ENCODE assay signal across 12 mouse cellular contexts in genomic region chr17:6814656-6815055, GRCm38 (mm10). TPM values are rescaled to one million over a fixed set of nuclear protein-coding genes. Genes with fewer than 3 reads are reported as not detected.
DNase-seq lines count a peak whose midpoint lies in the region; ATAC-seq and TF ChIP-seq lines count a peak whose summit lies in the region.
"Had no signal": no experiment of that assay in that cellular context is flagged by ENCODE, and none has a peak within 500 bp of the region (broad histone marks: within the 10 kb centered on the region; RNA-seq: fewer than 3 reads in every experiment).

No protein-coding gene starts in this region.

- H3K36me3 ChIP-seq in kidney, adult 2 months (ENCODE audit: control insufficient read depth, insufficient read depth, low read length): no peaks in the 10 kb centered on the region
- no peaks in the 10 kb centered on the region for H3K36me3 ChIP-seq in liver, embryonic 13.5 days
- H3K36me3 ChIP-seq in stomach, embryonic 16.5 days (ENCODE audit: control insufficient read depth, insufficient read depth, low read length): no peaks in the 10 kb centered on the region
- H3K36me3 ChIP-seq: neural tube, embryonic 15.5 days had no signal

- no peaks in the 10 kb centered on the region for H3K9me3 ChIP-seq in liver, embryonic 13.5 days (replicated peaks)
- H3K9me3 ChIP-seq in stomach, embryonic 16.5 days (replicated peaks; ENCODE audit: control insufficient read depth, low read length): no peaks in the 10 kb centered on the region
- H3K9me3 ChIP-seq: neural tube, embryonic 15.5 days had no signal

- ATAC-seq in liver, embryonic 13.5 days (ENCODE audit: low read depth): peak; percentile 83
- ATAC-seq in stomach, embryonic 16.5 days (ENCODE audit: insufficient read depth, low FRiP score): no peak
- no peak for ATAC-seq in monocyte, adult 5-6 weeks (replicated peaks; ENCODE audit: insufficient number of reproducible peaks, low FRiP score, low TSS enrichment, poor library complexity, severe bottlenecking)

- no peak for TF ChIP-seq CTCF in kidney, adult 2 months (conservative IDR thresholded peaks at IDR 0.05; ENCODE audit: insufficient read depth, insufficient read length, low read depth, low read length)

- H3K27me3 ChIP-seq in kidney, adult 2 months (replicated peaks; ENCODE audit: control insufficient read depth, insufficient read depth, low read length): no peaks in the 10 kb centered on the region
- no peaks in the 10 kb centered on the region for H3K27me3 ChIP-seq in liver, embryonic 13.5 days
- no peaks in the 10 kb centered on the region for H3K27me3 ChIP-seq in stomach, embryonic 16.5 days (ENCODE audit: control insufficient read depth, insufficient read depth, low read length)
- H3K27me3 ChIP-seq: neural tube, embryonic 15.5 days had no signal

- intact Hi-C loops in left cerebral cortex, postnatal 4 days (cut with DNase I): no loop called here
- intact Hi-C loops in left cerebral cortex, postnatal 14 days (cut with DNase I): no loop called here

- peaks cover 26% of the 10 kb centered on the region for H3K4me1 ChIP-seq in kidney, adult 2 months (ENCODE audit: control insufficient read depth, insufficient read depth, low read length)
- H3K4me1 ChIP-seq in liver, embryonic 13.5 days (replicated peaks): peaks cover 50% of the 10 kb centered on the region
- peaks cover 21% of the 10 kb centered on the region for H3K4me1 ChIP-seq in stomach, embryonic 16.5 days (ENCODE audit: control insufficient read depth, insufficient read depth, low read length)

- H3K4me2 ChIP-seq in liver, embryonic 13.5 days: no peak overlapping the region
- no peak overlapping the region for H3K4me2 ChIP-seq in stomach, embryonic 16.5 days (ENCODE audit: low read depth, low read length)
- H3K4me2 ChIP-seq: neural tube, embryonic 15.5 days had no signal

- peak; percentile 19 for DNase-seq in left cerebral cortex, postnatal 4 days
- no peak for DNase-seq in left cerebral cortex, adult 11 months (ENCODE audit: low spot score)
- DNase-seq in kidney, adult 2 months: peak; percentile 84
- peak; percentile 54 for DNase-seq in liver, embryonic 13.5 days
- no peak for DNase-seq in thymus, adult 18-20 months
- DNase-seq in left cerebral cortex, postnatal 14 days (ENCODE audit: low spot score in 2 of 2): no peak
- DNase-seq: adrenal gland, adult 2 months; cerebellum, adult 8-10 months; layer of hippocampus, postnatal 36 days had no signal

- WGBS in kidney, adult 2 months: 14% methylated on average over 4 of the region's 4 CpGs
- WGBS in liver, embryonic 13.5 days (ENCODE audit: insufficient replicate concordance): 26% methylated on average over 4 of the region's 4 CpGs
- whole genome bisulfite sequencing in stomach, embryonic 16.5 days: 10% methylated on average over 4 of the region's 4 CpGs

- H3K27ac ChIP-seq in kidney, adult 2 months (ENCODE audit: insufficient read depth, low read depth, low read length): peak overlapping the region; percentile 75
- peak overlapping the region; percentile 25; the same call in 1 of the 2 replicates for H3K27ac ChIP-seq in liver, embryonic 13.5 days
- H3K27ac ChIP-seq in stomach, embryonic 16.5 days (ENCODE audit: low read length): peak overlapping the region; percentile 76
- H3K27ac ChIP-seq: neural tube, embryonic 15.5 days had no signal

- TF ChIP-seq POLR2A in kidney, adult 2 months (IDR thresholded peaks at IDR 0.05; ENCODE audit: low read depth, low read length): no peak

- peak overlapping the region; percentile 22; the same call in 1 of the 2 replicates for H3K9ac ChIP-seq in liver, embryonic 13.5 days
- H3K9ac ChIP-seq in stomach, embryonic 16.5 days (ENCODE audit: low read length): no peak overlapping the region
- H3K9ac ChIP-seq: neural tube, embryonic 15.5 days had no signal

- H3K4me3 ChIP-seq in kidney, adult 2 months (ENCODE audit: insufficient read depth, low read depth, low read length): no peak overlapping the region
- no peak overlapping the region for H3K4me3 ChIP-seq in liver, embryonic 13.5 days (replicated peaks)
- no peak overlapping the region for H3K4me3 ChIP-seq in stomach, embryonic 16.5 days (replicated peaks; ENCODE audit: low read length)
- H3K4me3 ChIP-seq: neural tube, embryonic 15.5 days had no signal

RNA-seq across cellular contexts. Expression of gene Ezr, which starts 32.1 kb away (rescaled TPM):
- total RNA-seq in left cerebral cortex, postnatal 4 days (2021): 10 to 100 TPM; 17.4 to 19.9 TPM
- polyA plus RNA-seq in kidney, adult 2 months (2012; rRNA removed): 129 and 152 TPM in 2 replicates
- 55.6 and 63.1 TPM in 2 replicates for polyA plus RNA-seq in liver, embryonic 13.5 days (2015; fragmentation: Nextera tagmentation; extraction: Ambion mirVana)
- polyA plus RNA-seq in stomach, embryonic 16.5 days (2015; fragmentation: Nextera tagmentation; extraction: Ambion mirVana): 266 and 335 TPM in 2 replicates
- 389 to 480 TPM (median 421 TPM) in 3 replicates for total RNA-seq in monocyte, adult 5-6 weeks (2017)
- 10 to 100 TPM; 43.6 to 47.9 TPM for total RNA-seq in left cerebral cortex, postnatal 14 days (2021)

Comparison
In these comparisons a context has a peak if more than half of its experiments do, and no peak if none do; other contexts are left out.
1. DNase-seq: peak in left cerebral cortex, postnatal 4 days (single experiment), kidney, adult 2 months (single experiment) and liver, embryonic 13.5 days (single experiment); none in left cerebral cortex, adult 11 months (single experiment), thymus, adult 18-20 months (0 of 2) and left cerebral cortex, postnatal 14 days (0 of 2).
2. H3K27ac ChIP-seq: peak in every context shown above with its lines; median percentile 76 in stomach, embryonic 16.5 days; 75 in kidney, adult 2 months; 25 in liver, embryonic 13.5 days.